Mouse (Mus musculus): Measurements from ENCODE around the gene Slc5a5. TPM values are rescaled to one million over a fixed set of nuclear protein-coding genes. Genes with fewer than 3 reads are reported as not detected.

Gene Slc5a5
- polyA plus RNA-seq, 1 experiment = 1.5 TPM

DNA sequence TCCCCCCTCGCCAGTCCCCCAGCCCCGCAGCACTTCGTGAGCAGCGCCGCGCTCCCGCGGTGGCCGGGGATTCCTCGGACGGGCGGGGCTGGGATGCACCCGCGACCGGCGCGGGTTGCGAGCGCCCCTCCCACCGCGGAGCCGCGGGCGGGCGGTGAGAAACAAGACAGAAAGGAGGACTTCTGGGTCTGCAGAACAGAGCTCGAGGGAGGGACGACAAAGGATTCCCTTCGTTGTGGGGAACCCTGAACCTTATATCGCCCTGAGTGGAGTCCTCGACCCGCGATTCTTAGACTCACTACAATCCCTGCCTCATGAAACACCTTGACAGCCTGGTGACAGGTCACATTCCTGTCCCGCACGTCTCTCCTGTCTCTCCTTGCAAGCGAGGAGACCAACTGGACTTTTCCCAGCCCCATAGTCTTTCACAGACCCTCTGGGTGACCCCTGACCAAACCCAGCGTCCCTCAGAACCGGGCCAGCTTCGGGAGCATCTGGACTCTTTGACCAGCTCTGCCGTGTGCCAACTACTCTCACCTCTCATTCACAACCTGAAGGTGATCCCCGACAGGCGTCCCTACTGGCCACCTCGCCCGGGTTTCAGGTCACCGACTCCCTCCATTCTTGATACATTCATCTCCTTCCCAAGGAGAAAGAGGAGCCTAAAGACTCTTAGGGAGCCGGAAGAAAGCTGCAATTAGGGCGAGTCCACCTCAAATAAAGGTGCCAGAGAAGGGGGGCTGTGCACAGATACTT, 28.4 kb downstream of the Slc5a5 start:
- peaks cover 2% of the 10 kb centered on the region for H3K27me3 ChIP-seq (ENCODE audit: control insufficient read depth, insufficient read depth, low read length)
- no peaks in the 10 kb centered on the region for H3K36me3 ChIP-seq (ENCODE audit: control insufficient read depth, insufficient read depth, low read length)
- peaks cover 45% of the 10 kb centered on the region for H3K4me1 ChIP-seq (ENCODE audit: control insufficient read depth, insufficient read depth, low read length)
- H3K27ac ChIP-seq (ENCODE audit: control insufficient read depth, insufficient read depth, low read depth, low read length) = no peak overlapping the region
- peak overlapping the region; percentile 14 for H3K4me3 ChIP-seq (ENCODE audit: control insufficient read depth, low read depth, low read length)
- no peak for TF ChIP-seq CTCF (IDR thresholded peaks at IDR 0.05; ENCODE audit: control insufficient read depth, insufficient read depth, insufficient replicate concordance, low read depth, low read length)
- no peak for TF ChIP-seq POLR2A (IDR thresholded peaks at IDR 0.05; ENCODE audit: control insufficient read depth, low read depth, low read length)

DNA sequence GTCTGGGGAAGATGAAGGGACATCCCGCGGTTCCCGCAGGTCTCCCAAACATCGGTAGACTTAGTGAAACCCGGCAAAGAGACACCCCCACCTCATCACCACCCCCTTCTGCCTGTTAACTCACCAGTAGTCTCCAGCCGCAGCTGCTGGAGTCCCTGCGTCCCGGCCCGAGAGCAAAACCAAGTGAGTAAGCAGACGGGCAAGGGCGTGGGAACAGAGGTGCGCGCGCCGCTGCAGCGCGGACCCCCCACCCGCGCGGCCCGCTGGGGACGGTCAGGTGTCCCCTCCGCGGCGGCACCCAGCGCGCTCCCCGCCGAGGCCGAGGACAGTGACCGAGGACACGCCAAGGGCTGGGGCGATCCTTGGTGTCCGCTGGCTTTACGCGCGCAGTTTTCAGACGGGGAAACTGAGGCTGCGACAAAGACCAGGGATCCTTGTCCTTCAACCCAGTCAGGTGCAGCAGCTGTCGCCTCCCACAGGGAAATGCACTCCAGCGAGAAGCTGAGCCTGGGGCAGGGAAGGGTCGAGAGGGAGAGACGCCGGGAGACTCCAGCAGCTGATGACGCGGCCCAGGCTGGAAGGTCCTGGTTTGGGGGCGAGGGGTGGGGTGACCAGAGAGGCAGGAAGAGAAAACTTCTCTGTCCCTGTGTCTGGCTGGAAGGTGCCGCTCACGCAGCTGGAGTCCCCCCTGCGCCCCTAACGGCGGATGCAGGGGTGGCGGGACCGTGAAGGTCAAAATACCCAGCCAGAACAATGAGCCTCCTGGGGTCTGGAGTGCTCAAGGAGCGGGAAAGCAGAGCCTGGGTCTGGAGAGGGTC, 29.5 kb downstream of the Slc5a5 start, which contains the start of gene Kcnn1:
Kcnn1 (minus strand) TSS at position 435 of the 818 bp plus-strand sequence.
- TF ChIP-seq CTCF (IDR thresholded peaks at IDR 0.05; ENCODE audit: control insufficient read depth, insufficient read depth, insufficient replicate concordance, low read depth, low read length) = no peak
- TF ChIP-seq POLR2A (IDR thresholded peaks at IDR 0.05; ENCODE audit: control insufficient read depth, low read depth, low read length) = no peak
- Histone ChIP-seq H3K27me3 (ENCODE audit: control insufficient read depth, insufficient read depth, low read length) (peaks cover 2% of the 10 kb centered on the region), H3K4me3 (ENCODE audit: control insufficient read depth, low read depth, low read length) (peak within 1 kb of the TSS; percentile 59), H3K36me3 (ENCODE audit: control insufficient read depth, insufficient read depth, low read length) (no peaks in the 10 kb centered on the region), H3K4me1 (ENCODE audit: control insufficient read depth, insufficient read depth, low read length) (peaks cover 36% of the 10 kb centered on the region), H3K27ac (ENCODE audit: control insufficient read depth, insufficient read depth, low read depth, low read length) (no peak within 1 kb of the TSS)

DNA sequence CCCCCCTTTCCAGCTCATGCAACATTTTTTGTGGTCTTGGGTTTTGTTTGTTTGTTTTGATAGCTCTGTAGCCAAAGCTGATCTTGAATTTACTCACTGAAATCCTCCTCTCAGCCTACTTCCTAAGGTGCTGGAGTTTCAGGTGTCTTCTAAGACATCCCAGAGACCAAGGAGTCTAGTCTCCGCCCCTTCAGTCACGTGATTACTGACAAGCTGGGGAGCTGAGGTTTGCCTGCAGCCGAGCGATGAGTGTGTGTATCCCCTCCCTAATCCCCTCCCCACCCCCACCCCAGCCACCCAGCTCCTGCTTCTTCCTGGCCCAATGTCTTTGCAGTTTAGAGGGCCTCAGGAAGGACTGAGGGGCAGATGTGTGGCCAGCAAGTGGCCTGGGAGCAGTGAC, 35.0 kb downstream of the Slc5a5 start:
- no peaks in the 10 kb centered on the region; the same call in 1 of the 2 replicates for H3K27me3 ChIP-seq (ENCODE audit: control insufficient read depth, insufficient read depth, low read length)
- no peak overlapping the region for H3K27ac ChIP-seq (ENCODE audit: control insufficient read depth, insufficient read depth, low read depth, low read length)
- TF ChIP-seq POLR2A (IDR thresholded peaks at IDR 0.05; ENCODE audit: control insufficient read depth, low read depth, low read length) = no peak
- no peak for TF ChIP-seq CTCF (IDR thresholded peaks at IDR 0.05; ENCODE audit: control insufficient read depth, insufficient read depth, insufficient replicate concordance, low read depth, low read length)
- no peaks in the 10 kb centered on the region for H3K36me3 ChIP-seq (ENCODE audit: control insufficient read depth, insufficient read depth, low read length)
- no peak overlapping the region for H3K4me3 ChIP-seq (ENCODE audit: control insufficient read depth, low read depth, low read length)
- H3K4me1 ChIP-seq (ENCODE audit: control insufficient read depth, insufficient read depth, low read length) = peaks cover 16% of the 10 kb centered on the region

DNA sequence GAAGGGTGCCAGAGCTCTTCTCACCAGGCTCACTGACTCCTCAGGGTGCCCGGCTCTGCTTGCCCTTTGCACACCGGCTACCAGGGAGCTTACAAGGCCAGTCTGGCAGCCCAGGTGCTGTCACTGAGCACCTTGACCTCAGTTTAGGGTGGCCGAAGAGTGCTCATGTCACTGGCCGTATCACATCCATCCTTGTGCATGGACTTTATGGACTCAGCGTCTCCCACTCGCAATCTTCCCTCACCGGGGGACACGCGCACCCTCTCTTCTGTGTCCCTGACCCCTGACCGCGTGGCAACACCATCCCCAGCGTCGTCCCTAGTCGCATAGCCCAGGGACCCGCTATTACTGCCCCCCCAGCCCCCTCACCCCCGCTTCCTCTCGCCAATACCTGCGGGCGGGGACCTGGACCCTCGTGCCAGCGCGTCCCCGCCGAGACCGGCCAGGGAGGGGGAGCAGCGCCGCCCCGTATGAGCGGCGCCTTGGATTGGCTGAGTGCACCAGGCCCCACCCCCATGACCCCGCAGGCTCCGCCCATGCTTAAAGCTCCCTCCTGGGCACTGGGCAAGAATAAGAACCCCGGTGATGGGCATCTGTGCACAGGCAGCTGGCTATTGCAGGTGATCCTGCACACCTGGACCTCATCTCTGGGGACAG, 35.9 kb downstream of the Slc5a5 start:
- H3K27ac ChIP-seq (ENCODE audit: control insufficient read depth, insufficient read depth, low read depth, low read length) = no peak overlapping the region
- TF ChIP-seq POLR2A (IDR thresholded peaks at IDR 0.05; ENCODE audit: control insufficient read depth, low read depth, low read length) (no peak), CTCF (IDR thresholded peaks at IDR 0.05; ENCODE audit: control insufficient read depth, insufficient read depth, insufficient replicate concordance, low read depth, low read length) (no peak)
- H3K4me1 ChIP-seq (ENCODE audit: control insufficient read depth, insufficient read depth, low read length) = peaks cover 11% of the 10 kb centered on the region
- H3K27me3 ChIP-seq (ENCODE audit: control insufficient read depth, insufficient read depth, low read length) = no peaks in the 10 kb centered on the region
- H3K36me3 ChIP-seq (ENCODE audit: control insufficient read depth, insufficient read depth, low read length) = no peaks in the 10 kb centered on the region
- H3K4me3 ChIP-seq (ENCODE audit: control insufficient read depth, low read depth, low read length) = peak overlapping the region; percentile 33

DNA sequence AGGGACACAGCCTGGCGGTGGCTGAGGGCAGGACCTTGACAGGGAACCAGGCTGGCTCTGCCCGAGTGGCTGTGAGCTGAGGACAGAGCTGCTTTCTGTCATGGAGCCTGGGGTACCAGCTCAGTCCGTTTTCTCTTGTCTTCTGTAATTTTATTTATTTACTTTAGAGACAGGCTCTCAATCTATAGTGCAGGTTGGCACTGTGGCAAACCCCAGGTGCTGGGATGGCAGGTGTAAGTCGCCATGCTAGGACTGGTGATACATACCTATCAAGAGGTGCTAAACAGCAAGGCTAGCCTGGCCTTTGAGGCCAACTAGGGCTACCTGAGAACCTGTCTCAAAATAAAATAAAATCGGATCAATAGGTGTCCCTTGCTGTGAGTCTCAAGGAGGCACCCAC, 36.5 kb downstream of the Slc5a5 start:
- Histone ChIP-seq H3K27me3 (ENCODE audit: control insufficient read depth, insufficient read depth, low read length) (no peaks in the 10 kb centered on the region), H3K27ac (ENCODE audit: control insufficient read depth, insufficient read depth, low read depth, low read length) (no peak overlapping the region), H3K36me3 (ENCODE audit: control insufficient read depth, insufficient read depth, low read length) (no peaks in the 10 kb centered on the region), H3K4me3 (ENCODE audit: control insufficient read depth, low read depth, low read length) (no peak overlapping the region), H3K4me1 (ENCODE audit: control insufficient read depth, insufficient read depth, low read length) (peaks cover 11% of the 10 kb centered on the region)
- TF ChIP-seq CTCF (IDR thresholded peaks at IDR 0.05; ENCODE audit: control insufficient read depth, insufficient read depth, insufficient replicate concordance, low read depth, low read length) = no peak
- no peak for TF ChIP-seq POLR2A (IDR thresholded peaks at IDR 0.05; ENCODE audit: control insufficient read depth, low read depth, low read length)

DNA sequence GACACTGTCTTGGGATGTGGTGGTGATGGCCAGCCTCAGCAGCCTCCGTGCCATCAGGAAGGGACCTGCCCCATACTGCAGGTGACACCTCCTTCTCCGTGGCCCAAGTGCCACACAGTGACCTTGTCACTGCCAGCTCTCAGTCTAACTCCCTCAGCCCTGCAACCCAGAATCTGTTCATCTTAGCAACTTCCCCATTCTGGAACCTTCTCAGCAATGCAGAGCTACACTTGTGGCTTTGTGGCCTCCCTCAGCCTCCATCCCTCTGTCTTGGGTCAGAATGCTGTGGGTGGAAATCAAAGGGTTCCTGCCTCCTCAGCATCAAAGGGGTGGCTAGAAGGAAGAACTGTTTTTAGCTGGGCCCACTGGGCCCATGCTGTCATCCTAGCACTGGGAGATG, 38.7 kb downstream of the Slc5a5 start:
- TF ChIP-seq POLR2A (IDR thresholded peaks at IDR 0.05; ENCODE audit: control insufficient read depth, low read depth, low read length) (no peak), CTCF (IDR thresholded peaks at IDR 0.05; ENCODE audit: control insufficient read depth, insufficient read depth, insufficient replicate concordance, low read depth, low read length) (no peak)
- no peaks in the 10 kb centered on the region for H3K27me3 ChIP-seq (ENCODE audit: control insufficient read depth, insufficient read depth, low read length)
- no peak overlapping the region for H3K27ac ChIP-seq (ENCODE audit: control insufficient read depth, insufficient read depth, low read depth, low read length)
- H3K4me1 ChIP-seq (ENCODE audit: control insufficient read depth, insufficient read depth, low read length) = peaks cover 11% of the 10 kb centered on the region
- H3K4me3 ChIP-seq (ENCODE audit: control insufficient read depth, low read depth, low read length) = no peak overlapping the region
- no peaks in the 10 kb centered on the region for H3K36me3 ChIP-seq (ENCODE audit: control insufficient read depth, insufficient read depth, low read length)
